Mouse (Mus musculus): ENCODE data around the gene Slc4a5.
"Not testable (repeated sequence)": the region's sequence is repeated elsewhere in the genome, so short reads cannot be mapped to it uniquely, and the experiment has no call there.

The Slc4a5 gene

GRCm38 (mm10) chr6:83312514-83312913 is 92.9 kb downstream of the Slc4a5 start:
- no peak for DNase-seq

GRCm38 (mm10) chr6:83315293-83315692 is 95.7 kb downstream of the Slc4a5 start:
- DNase-seq, result no peak

GRCm38 (mm10) chr6:83316022-83316421 is 96.4 kb downstream of the Slc4a5 start:
- peak; percentile 7 for DNase-seq

- peak; percentile 88 for DNase-seq
Observed at GRCm38 (mm10) chr6:83317108-83317741, 97.6 kb downstream of the Slc4a5 start.

- DNase-seq, result no peak
Observed at GRCm38 (mm10) chr6:83321927-83322326, 102.3 kb downstream of the Slc4a5 start.

- DNase-seq, result no peak
Observed at GRCm38 (mm10) chr6:83322794-83323193, 103.2 kb downstream of the Slc4a5 start.

- DNase-seq, result no peak
Observed at GRCm38 (mm10) chr6:83323652-83324419, 104.2 kb downstream of the Slc4a5 start.

- peak; percentile 98 for DNase-seq
Observed at GRCm38 (mm10) chr6:83325525-83326393, 106.1 kb downstream of the Slc4a5 start, which contains the start of the genes Mthfd2 and Mob1a. Gene Mthfd2 (minus strand): TSS chr6:83325908. Gene Mob1a (plus strand): TSS chr6:83326016.

- DNase-seq, result no peak
Observed at GRCm38 (mm10) chr6:83326394-83326736, 106.7 kb downstream of the Slc4a5 start.

GRCm38 (mm10) chr6:83326761-83327160 is 107.1 kb downstream of the Slc4a5 start:
- no peak for DNase-seq

- DNase-seq, result no peak
Observed at GRCm38 (mm10) chr6:83327591-83328190, 108.1 kb downstream of the Slc4a5 start.

GRCm38 (mm10) chr6:83341387-83341786 is 121.8 kb downstream of the Slc4a5 start:
- no peak for DNase-seq

- DNase-seq, result no peak
Observed at GRCm38 (mm10) chr6:83342957-83343356, 123.3 kb downstream of the Slc4a5 start.

GRCm38 (mm10) chr6:83345285-83345684 is 125.7 kb downstream of the Slc4a5 start:
- DNase-seq, result not testable (repeated sequence)

GRCm38 (mm10) chr6:83347916-83348315 is 128.3 kb downstream of the Slc4a5 start:
- no peak for DNase-seq

GRCm38 (mm10) chr6:83348873-83349272 is 129.2 kb downstream of the Slc4a5 start, which contains the start of gene Bola3:
Gene Bola3 (plus strand): TSS chr6:83349147.
- DNase-seq, result no peak

GRCm38 (mm10) chr6:83349274-83349958 is 129.8 kb downstream of the Slc4a5 start:
- peak; percentile 94 for DNase-seq

GRCm38 (mm10) chr6:83350172-83350571 is 130.5 kb downstream of the Slc4a5 start:
- no peak for DNase-seq

GRCm38 (mm10) chr6:83350851-83351405 is 131.3 kb downstream of the Slc4a5 start:
- DNase-seq, result no peak

GRCm38 (mm10) chr6:83351490-83352160 is 132.0 kb downstream of the Slc4a5 start:
- no peak for DNase-seq
